ENCODE assay signal across 8 mouse cellular contexts in genomic region chr12:29872156-29872815, GRCm38 (mm10).
A peak's percentile ranks its signal among the peaks of the same experiment; 100 is the strongest.
DNase-seq lines count a peak whose midpoint lies in the region; ATAC-seq lines count a peak whose summit lies in the region.

No protein-coding gene starts in this region.

- no peaks in the 10 kb centered on the region for H3K36me3 ChIP-seq in heart, embryonic 12.5 days
- H3K36me3 ChIP-seq in forebrain, embryonic 12.5 days (replicated peaks) = no peaks in the 10 kb centered on the region
- peaks cover 7% of the 10 kb centered on the region for H3K36me3 ChIP-seq in midbrain, embryonic 16.5 days (ENCODE audit: control insufficient read depth, insufficient read depth, low read length)

- H3K4me3 ChIP-seq in heart, embryonic 12.5 days = no peak overlapping the region
- no peak overlapping the region for H3K4me3 ChIP-seq in forebrain, embryonic 12.5 days (replicated peaks)
- H3K4me3 ChIP-seq in midbrain, embryonic 16.5 days (ENCODE audit: low read depth, low read length) = no peak overlapping the region

- no peak overlapping the region for H3K9ac ChIP-seq in heart, embryonic 12.5 days
- no peak overlapping the region; the same call in 1 of the 2 replicates for H3K9ac ChIP-seq in forebrain, embryonic 12.5 days
- H3K9ac ChIP-seq in midbrain, embryonic 16.5 days (ENCODE audit: low read depth, low read length) = peak overlapping the region; percentile 56; the same call in 1 of the 2 replicates

- H3K27ac ChIP-seq in heart, embryonic 12.5 days (ENCODE audit: poor library complexity, severe bottlenecking) = no peak overlapping the region
- H3K27ac ChIP-seq in forebrain, embryonic 12.5 days = peak overlapping the region; percentile 96
- H3K27ac ChIP-seq in midbrain, embryonic 16.5 days (ENCODE audit: low read length) = peak overlapping the region; percentile 97

- ATAC-seq in heart, embryonic 12.5 days (ENCODE audit: insufficient number of reproducible peaks, low FRiP score) = peak; percentile 15; the same call in 1 of the 2 replicates
- ATAC-seq in forebrain, embryonic 12.5 days (ENCODE audit: low FRiP score) = peak; percentile 97
- peak; percentile 98 for ATAC-seq in midbrain, embryonic 16.5 days

- no peaks in the 10 kb centered on the region for H3K27me3 ChIP-seq in heart, embryonic 12.5 days (replicated peaks)
- no peaks in the 10 kb centered on the region for H3K27me3 ChIP-seq in forebrain, embryonic 12.5 days
- H3K27me3 ChIP-seq in midbrain, embryonic 16.5 days (ENCODE audit: control insufficient read depth, insufficient read depth, low read depth, low read length) = no peaks in the 10 kb centered on the region

- no peak for DNase-seq in heart, adult 9 months (ENCODE audit: low spot score in 2 of 2)
- DNase-seq in layer of hippocampus, postnatal 10 days (ENCODE audit: low spot score in 2 of 2) = peak; percentile 85 to 86
- DNase-seq in T-cell, adult 2 months (ENCODE audit: low spot score) = no peak
- no peak for DNase-seq in B cell, adult 2 months
- no peak for DNase-seq in gastrocnemius, postnatal 4 days (ENCODE audit: low spot score in 2 of 2)

- WGBS in heart, embryonic 12.5 days = 47% methylated on average over 7 of the region's 7 CpGs
- 6% methylated on average over 7 of the region's 7 CpGs for WGBS in forebrain, embryonic 12.5 days
- WGBS in midbrain, embryonic 16.5 days = 1% methylated on average over 7 of the region's 7 CpGs

- no peaks in the 10 kb centered on the region for H3K9me3 ChIP-seq in heart, embryonic 12.5 days (replicated peaks)
- no peaks in the 10 kb centered on the region for H3K9me3 ChIP-seq in forebrain, embryonic 12.5 days
- H3K9me3 ChIP-seq in midbrain, embryonic 16.5 days (replicated peaks; ENCODE audit: control insufficient read depth, low read length, poor library complexity, severe bottlenecking) = no peaks in the 10 kb centered on the region

- H3K4me2 ChIP-seq in heart, embryonic 12.5 days = no peak overlapping the region
- peak overlapping the region; percentile 39 for H3K4me2 ChIP-seq in forebrain, embryonic 12.5 days
- H3K4me2 ChIP-seq in midbrain, embryonic 16.5 days (ENCODE audit: low read length) = peak overlapping the region; percentile 40

- 0 out of 2 replicates have a peak, but pooled peaks cover 10% of the 10 kb centered on the region for H3K4me1 ChIP-seq in heart, embryonic 12.5 days (replicated peaks)
- H3K4me1 ChIP-seq in forebrain, embryonic 12.5 days = peaks cover 26% of the 10 kb centered on the region
- H3K4me1 ChIP-seq in midbrain, embryonic 16.5 days (ENCODE audit: control insufficient read depth, insufficient read depth, low read length) = peaks cover 41% of the 10 kb centered on the region

Comparison
In these comparisons a context has a peak if more than half of its experiments do, and no peak if none do; other contexts are left out.
1. ATAC-seq: peak in every context shown above with its lines; median percentile 98 in midbrain, embryonic 16.5 days; 97 in forebrain, embryonic 12.5 days; 15 in heart, embryonic 12.5 days.
2. DNase-seq: peak in layer of hippocampus, postnatal 10 days (2 of 2); none in heart, adult 9 months (0 of 2), T-cell, adult 2 months (single experiment), B cell, adult 2 months (0 of 2) and gastrocnemius, postnatal 4 days (0 of 2).